Mouse (Mus musculus) macrophage (primary cell): ENCODE data around the gene Kif13a. TPM values are rescaled to one million over a fixed set of nuclear protein-coding genes. Genes with fewer than 3 reads are reported as not detected.

ENCODE experiments used
- H3K27ac ChIP-seq: fragments of 350-480 bp; formaldehyde crosslinking; 2 replicates; pipeline ENCODE4 v1.9.0; 2021
- H3K36me3 ChIP-seq: fragments of 350-480 bp; formaldehyde crosslinking; 2 replicates; pipeline ENCODE4 v1.9.0; 2021; ENCODE audit errors: inconsistent target
- H3K4me3 ChIP-seq: fragments of 350-480 bp; formaldehyde crosslinking; 2 replicates; pipeline ENCODE4 v1.9.0; 2021; ENCODE audit errors: inconsistent target
- H3K79me2 ChIP-seq: fragments of 350-480 bp; formaldehyde crosslinking; 2 replicates; pipeline ENCODE4 v1.9.0; 2021; ENCODE audit errors: inconsistent target
- WGBS: methylation state at CpG from one replicate; pipeline ENCODE4 v1.1.7; 2026; ENCODE audit warnings: inconsistent platforms; ENCODE audit not compliant: missing documents; 5-methylcytosine and 5-hydroxymethylcytosine counted together
- polyA plus RNA-seq: library from polyadenylated mRNA; stranded (reverse); fragments of 250-400 nt; gene quantifications from 3 replicates; pipeline ENCODE4 v1.2.4, GENCODE M21; 2018; ENCODE audit warnings: inconsistent platforms

The Kif13a gene
- polyA plus RNA-seq, 1 experiment from 2014 or later: 19.7 TPM

DNA sequence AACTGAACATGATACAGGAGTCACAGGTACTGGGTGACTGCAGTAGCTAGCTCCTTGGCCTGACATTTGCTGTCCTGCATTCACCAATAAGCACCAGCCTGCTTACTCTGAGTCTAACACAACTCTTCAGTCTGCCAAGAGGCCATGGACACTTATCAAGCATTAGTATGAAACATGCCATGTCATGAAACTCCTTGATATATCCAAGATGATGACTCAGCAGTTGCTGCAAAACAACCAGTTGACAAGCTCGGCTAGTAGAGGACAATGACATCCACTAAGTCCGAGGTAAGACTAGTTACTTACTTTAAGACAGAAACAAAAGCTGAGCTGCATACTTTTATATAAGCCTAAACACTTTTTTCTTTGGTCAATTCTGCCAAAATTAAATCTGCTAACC lies 204.4 kb downstream of the Kif13a start:
- WGBS: 5% methylated on average over 2 of the region's 2 CpGs
- H3K4me3 ChIP-seq: peak overlapping the region; percentile 75; the same call in 1 of the 2 replicates

GRCm38 (mm10) chr13:46724371-46724770 lies 205.3 kb downstream of the Kif13a start:
- Histone ChIP-seq H3K79me2 (peaks cover 76% of the 10 kb centered on the region), H3K27ac (peak overlapping the region; percentile 21; the same call in 1 of the 2 replicates), H3K36me3 (no peaks in the 10 kb centered on the region), H3K4me3 (no peak overlapping the region)

More for the DNA sequence above, 204.4 kb downstream of the Kif13a start:
- peaks cover 67% of the 10 kb centered on the region for H3K79me2 ChIP-seq
- no peaks in the 10 kb centered on the region for H3K36me3 ChIP-seq
- H3K27ac ChIP-seq: peak overlapping the region; percentile 60

DNA sequence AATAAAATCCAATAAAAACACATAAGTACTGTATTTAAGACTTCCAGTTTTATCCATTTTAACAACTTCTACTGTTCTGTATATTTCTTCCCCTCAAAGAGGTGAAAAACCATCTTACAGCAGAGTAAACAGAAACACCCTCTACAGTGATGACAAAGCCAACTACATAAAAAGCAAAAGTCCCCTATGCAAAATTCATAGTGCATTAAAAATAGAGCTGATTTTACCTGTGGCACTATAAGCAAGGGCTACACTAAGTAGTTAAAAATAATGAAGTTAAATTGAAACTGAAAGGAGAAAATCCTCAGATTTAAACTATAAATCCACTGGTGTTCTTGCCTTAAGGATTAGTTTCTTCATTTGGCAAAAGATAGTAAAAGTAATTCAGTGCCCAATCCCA lies 208.7 kb downstream of the Kif13a start:
- Histone ChIP-seq H3K4me3 (peak overlapping the region; percentile 1; the same call in 1 of the 2 replicates), H3K27ac (no peak overlapping the region), H3K36me3 (peaks cover 10% of the 10 kb centered on the region; the same call in 1 of the 2 replicates), H3K79me2 (peaks cover 100% of the 10 kb centered on the region)

- 53% methylated on average over 5 of the region's 5 CpGs for WGBS
- Histone ChIP-seq H3K79me2 (peaks cover 100% of the 10 kb centered on the region), H3K4me3 (no peak overlapping the region), H3K27ac (no peak overlapping the region), H3K36me3 (peaks cover 15% of the 10 kb centered on the region; the same call in 1 of the 2 replicates)
Observed at GRCm38 (mm10) chr13:46718893-46719400, 210.7 kb downstream of the Kif13a start.

GRCm38 (mm10) chr13:46715976-46716639 lies 213.6 kb downstream of the Kif13a start:
- Histone ChIP-seq H3K79me2 (peaks cover 100% of the 10 kb centered on the region), H3K36me3 (peaks cover 40% of the 10 kb centered on the region), H3K27ac (no peak overlapping the region), H3K4me3 (no peak overlapping the region)
- 43% methylated on average over 3 of the region's 3 CpGs for WGBS

DNA sequence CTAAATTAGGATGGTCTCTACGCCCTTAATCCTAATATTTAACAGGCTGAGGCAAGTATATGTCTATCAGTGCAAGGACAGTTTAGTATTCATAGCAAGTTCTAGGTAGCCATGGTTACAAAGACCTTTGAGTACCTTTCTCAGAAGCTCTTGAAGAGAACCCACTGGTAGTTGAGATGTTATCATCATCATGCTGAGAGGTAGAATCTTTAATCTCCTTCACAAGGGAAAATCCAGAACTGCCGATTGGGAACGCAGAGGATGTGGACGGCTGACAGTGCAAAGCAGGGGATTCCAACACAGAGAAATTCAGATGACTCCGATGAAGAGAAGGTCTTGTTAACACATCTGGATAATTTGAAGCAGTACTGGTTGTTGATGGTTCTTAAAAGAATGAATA lies 216.2 kb downstream of the Kif13a start:
- Histone ChIP-seq H3K79me2 (peaks cover 87% of the 10 kb centered on the region), H3K4me3 (no peak overlapping the region), H3K36me3 (peaks cover 61% of the 10 kb centered on the region), H3K27ac (no peak overlapping the region)
- 100% methylated on average over 5 of the region's 5 CpGs for WGBS

- peaks cover 37% of the 10 kb centered on the region for H3K36me3 ChIP-seq
- no peak overlapping the region for H3K4me3 ChIP-seq
- peaks cover 44% of the 10 kb centered on the region; the same call in 1 of the 2 replicates for H3K79me2 ChIP-seq
- H3K27ac ChIP-seq: no peak overlapping the region
- 98% methylated on average over 5 of the region's 5 CpGs for WGBS
Observed at GRCm38 (mm10) chr13:46703138-46703537, 226.5 kb downstream of the Kif13a start.

- peaks cover 28% of the 10 kb centered on the region; the same call in 1 of the 2 replicates for H3K79me2 ChIP-seq
- WGBS: 21% methylated on average over 2 of the region's 2 CpGs
- H3K27ac ChIP-seq: no peak overlapping the region
- H3K36me3 ChIP-seq: peaks cover 27% of the 10 kb centered on the region
- no peak overlapping the region for H3K4me3 ChIP-seq
Observed at GRCm38 (mm10) chr13:46701486-46701885, 228.2 kb downstream of the Kif13a start.

GRCm38 (mm10) chr13:46699372-46699771 lies 230.3 kb downstream of the Kif13a start:
- H3K36me3 ChIP-seq: peaks cover 20% of the 10 kb centered on the region
- peaks cover 20% of the 10 kb centered on the region; the same call in 1 of the 2 replicates for H3K79me2 ChIP-seq
- 100% methylated on average over 1 of the region's 1 CpGs for WGBS
- H3K27ac ChIP-seq: no peak overlapping the region
- H3K4me3 ChIP-seq: no peak overlapping the region

Other genes with a start within 250 kb of the Kif13a start
- 21.1 to 39.4 TPM (median 30.8 TPM) in 3 replicates for gene Nup153, start 201.9 kb downstream of the Kif13a start, polyA plus RNA-seq
- 1.5 to 3.3 TPM (median 1.6 TPM) in 3 replicates for gene Nhlrc1, start 85.0 kb upstream of the Kif13a start, polyA plus RNA-seq
- 7.2 to 10.2 TPM (median 8.4 TPM) in 3 replicates for gene Kdm1b, start 113.6 kb upstream of the Kif13a start, polyA plus RNA-seq
- 2.7 to 3.9 TPM (median 3.6 TPM) in 3 replicates for gene Tpmt, start 114.9 kb upstream of the Kif13a start, polyA plus RNA-seq
- gene Dek, start 176.3 kb upstream of the Kif13a start, polyA plus RNA-seq: 137 to 145 TPM (median 138 TPM) in 3 replicates
- 18.6 to 49.6 TPM (median 33.3 TPM) in 3 replicates for gene Rnf144b, start 192.8 kb upstream of the Kif13a start, polyA plus RNA-seq